Mouse (Mus musculus) heart, postnatal 0 days (tissue): Measurements from ENCODE around the gene Brap.

Experiments used
- CTCF ChIP-seq: IDR thresholded peaks from 2 replicates; pipeline ENCODE4 v1.5.1; 2016; ENCODE audit warnings: antibody characterized with exemption, control low read depth, low read depth
- EP300 ChIP-seq: IDR thresholded peaks from 2 replicates; pipeline ENCODE4 v1.6.1; 2016; ENCODE audit warnings: antibody characterized with exemption, low read depth

DNA sequence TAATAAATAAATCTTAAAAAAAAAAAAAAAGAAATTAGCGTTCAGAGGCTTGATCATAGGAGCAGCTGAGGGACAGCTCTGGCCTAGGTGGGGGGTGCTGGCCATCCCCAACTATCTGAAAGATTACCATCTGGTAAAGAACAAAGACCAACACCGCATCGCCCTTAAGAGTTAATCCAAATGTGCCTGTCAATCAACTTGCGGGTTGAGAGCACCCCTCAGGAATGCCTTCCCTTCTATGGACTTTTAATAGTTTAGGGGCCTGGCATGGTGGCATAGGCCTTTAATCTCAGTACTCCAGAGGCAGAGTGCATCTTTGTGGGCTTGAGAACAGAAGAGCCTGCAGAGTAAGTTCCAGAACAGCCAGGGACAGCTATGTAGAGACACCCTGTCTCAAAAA is 32.5 kb downstream of the Brap start:
- TF ChIP-seq CTCF = no peak
- no peak for TF ChIP-seq EP300
